Mouse (Mus musculus) bone marrow macrophage, adult 2 months (primary cell): Measurements from ENCODE around the gene Pdhx.

Source experiments
- CTCF ChIP-seq: IDR thresholded peaks from 2 replicates; pipeline ENCODE4 v1.5.1; 2012; ENCODE audit warnings: low read depth, mild to moderate bottlenecking, low read length, moderate library complexity
- POLR2A ChIP-seq: IDR thresholded peaks from 2 replicates; pipeline ENCODE4 v1.6.1; 2012; ENCODE audit warnings: mild to moderate bottlenecking, low read depth, low read length, borderline replicate concordance

GRCm38 (mm10) chr2:102997874-102998273 is 75.4 kb downstream of the Pdhx start:
- no peak for TF ChIP-seq CTCF
- no peak for TF ChIP-seq POLR2A
